Mouse (Mus musculus): ENCODE results near the gene Tet2. TPM values are rescaled to one million over a fixed set of nuclear protein-coding genes. Genes with fewer than 3 reads are reported as not detected.
A peak's percentile ranks its signal among the peaks of the same experiment; 100 is the strongest.
"Not testable (repeated sequence)": the region's sequence is repeated elsewhere in the genome, so short reads cannot be mapped to it uniquely, and the experiment has no call there.

Tet2 gene
- 15.4 and 16.3 TPM in 2 replicates for polyA plus RNA-seq (2014; fragmentation: Nextera tagmentation; extraction: Ambion mirVana)

- Histone ChIP-seq H3K9me3 (ENCODE audit: control insufficient read depth, low read length) (no peaks in the 10 kb centered on the region), H3K4me3 (ENCODE audit: low read depth, low read length) (peak within 1 kb of the TSS; percentile 73), H3K27me3 (replicated peaks; ENCODE audit: control insufficient read depth, insufficient read depth, low read length) (no peaks in the 10 kb centered on the region), H3K36me3 (ENCODE audit: control insufficient read depth, insufficient read depth, low read length) (no peaks in the 10 kb centered on the region), H3K4me1 (ENCODE audit: control insufficient read depth, insufficient read depth, low read length) (peaks cover 11% of the 10 kb centered on the region), H3K27ac (replicated peaks; ENCODE audit: low read depth, low read length) (peak within 1 kb of the TSS; percentile 97), H3K4me2 (ENCODE audit: low read depth, low read length) (peak within 1 kb of the TSS; percentile 63), H3K9ac (ENCODE audit: low read depth, low read length) (peak within 1 kb of the TSS; percentile 87)
- WGBS, result under 1% methylated on average over 14 of the region's 73 CpGs
- peak; percentile 80 for DNase-seq (ENCODE audit: low spot score)
- peak; percentile 72 for ATAC-seq (ENCODE audit: low read depth)
Measured at GRCm38 (mm10) chr3:133544551-133545303, at the start of gene Tet2. TSS of gene Tet2 (minus strand) at chr3:133545139.

DNA sequence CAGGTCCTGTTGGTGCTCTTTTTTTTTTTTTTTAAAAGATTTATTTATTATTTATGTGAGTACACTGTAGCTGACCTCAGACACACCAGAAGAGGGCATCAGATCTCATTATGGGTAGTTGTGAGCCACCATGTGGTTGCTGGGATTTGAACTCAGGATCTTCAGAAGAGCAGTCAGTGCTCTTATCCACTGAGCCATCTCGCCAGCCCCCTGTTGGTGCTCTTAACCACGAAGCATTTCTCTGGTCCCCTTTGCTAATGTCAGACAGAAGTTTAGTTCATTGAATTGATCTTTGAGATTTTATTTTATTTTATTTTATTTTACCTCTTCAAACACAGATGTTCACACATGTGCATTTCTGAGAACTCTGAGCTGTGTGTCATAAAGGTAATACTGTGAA is 48.1 kb upstream of the Tet2 start:
- WGBS, result 77% methylated on average over 2 of the region's 2 CpGs
- not testable (repeated sequence) for H3K36me3 ChIP-seq (ENCODE audit: control insufficient read depth, insufficient read depth, low read length); H3K4me3 ChIP-seq (ENCODE audit: low read depth, low read length); ATAC-seq (ENCODE audit: low read depth); H3K9ac ChIP-seq (ENCODE audit: low read depth, low read length); H3K4me1 ChIP-seq (ENCODE audit: control insufficient read depth, insufficient read depth, low read length); H3K4me2 ChIP-seq (ENCODE audit: low read depth, low read length); H3K27me3 ChIP-seq (replicated peaks; ENCODE audit: control insufficient read depth, insufficient read depth, low read length); DNase-seq (ENCODE audit: low spot score); H3K9me3 ChIP-seq (ENCODE audit: control insufficient read depth, low read length); H3K27ac ChIP-seq (replicated peaks; ENCODE audit: low read depth, low read length)

DNA sequence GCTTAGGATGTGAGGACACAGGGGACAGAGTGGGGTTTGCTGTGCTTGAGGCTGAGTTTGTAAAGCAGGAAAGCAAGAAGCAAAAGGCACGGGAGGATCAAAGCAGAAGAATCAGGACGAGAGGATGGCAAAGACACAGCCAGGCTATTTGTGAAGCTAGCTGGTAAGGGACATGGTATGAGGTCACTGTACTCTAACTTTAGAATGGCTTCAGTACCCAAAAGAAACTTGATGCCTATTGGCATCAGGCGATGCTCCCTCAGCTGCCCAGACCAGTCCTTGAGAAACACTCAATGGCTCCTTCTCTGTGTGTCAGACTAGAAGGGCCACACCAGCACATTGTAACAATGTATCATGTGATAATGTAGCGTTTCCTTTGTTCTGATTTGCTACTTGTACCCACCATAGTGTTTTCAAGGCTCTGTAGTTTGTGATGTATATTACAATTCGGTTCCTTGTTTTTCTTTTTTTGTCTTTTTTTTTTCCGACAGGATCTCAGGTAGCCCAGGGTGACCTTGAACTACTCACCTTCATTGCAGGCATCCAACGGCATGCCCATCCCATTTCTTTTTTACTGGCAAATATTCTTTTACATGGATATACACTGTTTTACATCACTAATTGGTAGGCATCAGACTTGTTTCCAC is 45.7 kb upstream of the Tet2 start:
- DNase-seq (ENCODE audit: low spot score) (no peak), ATAC-seq (ENCODE audit: low read depth) (no peak)
- Histone ChIP-seq H3K9me3 (ENCODE audit: control insufficient read depth, low read length) (no peaks in the 10 kb centered on the region), H3K4me2 (ENCODE audit: low read depth, low read length) (no peak overlapping the region), H3K4me1 (ENCODE audit: control insufficient read depth, insufficient read depth, low read length) (no peaks in the 10 kb centered on the region), H3K9ac (ENCODE audit: low read depth, low read length) (no peak overlapping the region), H3K36me3 (ENCODE audit: control insufficient read depth, insufficient read depth, low read length) (no peaks in the 10 kb centered on the region), H3K27me3 (replicated peaks; ENCODE audit: control insufficient read depth, insufficient read depth, low read length) (no peaks in the 10 kb centered on the region), H3K27ac (replicated peaks; ENCODE audit: low read depth, low read length) (no peak overlapping the region), H3K4me3 (ENCODE audit: low read depth, low read length) (no peak overlapping the region)
- 86% methylated on average over 7 of the region's 7 CpGs for WGBS

DNA sequence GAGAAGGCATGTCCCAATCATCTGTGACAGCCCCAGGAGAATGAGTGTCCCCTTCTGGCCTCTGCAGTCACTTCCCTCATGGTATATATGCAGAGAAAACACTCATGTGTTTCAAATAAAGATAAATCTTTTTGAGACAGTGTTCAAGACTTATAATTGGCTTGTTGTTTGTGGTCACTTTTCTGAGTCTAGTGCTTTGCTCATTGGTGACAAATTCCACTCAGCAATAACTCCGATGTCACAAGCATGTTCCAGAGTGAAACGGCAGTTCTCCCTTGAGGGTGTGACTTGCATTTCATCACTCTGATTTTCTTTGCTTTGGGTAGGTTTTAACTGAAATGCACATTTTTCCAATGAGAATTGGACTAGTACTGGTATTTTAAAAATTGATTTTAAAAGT is 40.1 kb upstream of the Tet2 start:
- Histone ChIP-seq H3K4me1 (ENCODE audit: control insufficient read depth, insufficient read depth, low read length) (no peaks in the 10 kb centered on the region), H3K9me3 (ENCODE audit: control insufficient read depth, low read length) (no peaks in the 10 kb centered on the region), H3K4me2 (ENCODE audit: low read depth, low read length) (no peak overlapping the region), H3K4me3 (ENCODE audit: low read depth, low read length) (no peak overlapping the region), H3K27me3 (replicated peaks; ENCODE audit: control insufficient read depth, insufficient read depth, low read length) (no peaks in the 10 kb centered on the region), H3K36me3 (ENCODE audit: control insufficient read depth, insufficient read depth, low read length) (no peaks in the 10 kb centered on the region), H3K9ac (ENCODE audit: low read depth, low read length) (no peak overlapping the region), H3K27ac (replicated peaks; ENCODE audit: low read depth, low read length) (no peak overlapping the region)
- DNase-seq (ENCODE audit: low spot score) (no peak), ATAC-seq (ENCODE audit: low read depth) (no peak)
- WGBS, result 57% methylated on average over 2 of the region's 2 CpGs

GRCm38 (mm10) chr3:133583411-133584025 is 38.6 kb upstream of the Tet2 start:
- Histone ChIP-seq H3K4me1 (ENCODE audit: control insufficient read depth, insufficient read depth, low read length) (0 out of 2 replicates have a peak, but pooled peaks cover 2% of the 10 kb centered on the region), H3K4me3 (ENCODE audit: low read depth, low read length) (no peak overlapping the region), H3K27ac (replicated peaks; ENCODE audit: low read depth, low read length) (no peak overlapping the region), H3K9me3 (ENCODE audit: control insufficient read depth, low read length) (no peaks in the 10 kb centered on the region), H3K9ac (ENCODE audit: low read depth, low read length) (no peak overlapping the region), H3K36me3 (ENCODE audit: control insufficient read depth, insufficient read depth, low read length) (no peaks in the 10 kb centered on the region), H3K27me3 (replicated peaks; ENCODE audit: control insufficient read depth, insufficient read depth, low read length) (no peaks in the 10 kb centered on the region), H3K4me2 (ENCODE audit: low read depth, low read length) (no peak overlapping the region)
- DNase-seq (ENCODE audit: low spot score) (no peak), ATAC-seq (ENCODE audit: low read depth) (no peak)
- WGBS, result 79% methylated on average over 9 of the region's 9 CpGs

DNA sequence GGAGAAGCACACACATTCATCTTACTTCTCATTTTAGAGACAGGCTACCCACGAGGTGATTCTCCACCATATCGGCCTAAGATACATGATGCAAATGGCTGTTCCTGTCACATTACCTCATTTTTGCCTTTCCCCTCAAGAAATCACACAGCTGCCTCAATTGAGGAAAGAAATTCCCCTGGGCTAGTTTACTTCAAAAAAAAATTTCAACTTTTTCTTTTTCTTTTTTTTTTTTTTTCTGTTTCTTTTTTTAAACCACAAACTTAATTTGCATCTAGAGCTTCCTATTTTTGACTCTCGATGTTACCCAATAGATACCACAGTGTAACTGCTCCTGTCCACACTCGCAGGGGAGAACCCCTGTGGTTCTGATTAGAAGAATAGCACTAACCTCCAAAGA is 38.0 kb upstream of the Tet2 start:
- H3K4me2 ChIP-seq (ENCODE audit: low read depth, low read length), result no peak overlapping the region
- ATAC-seq (ENCODE audit: low read depth), result no peak
- 69% methylated on average over 4 of the region's 4 CpGs for whole genome bisulfite sequencing

GRCm38 (mm10) chr3:133582096-133582495 is 37.2 kb upstream of the Tet2 start:
- no peak overlapping the region for H3K27ac ChIP-seq (replicated peaks; ENCODE audit: low read depth, low read length)
- WGBS, result 78% methylated on average over 5 of the region's 5 CpGs
- DNase-seq (ENCODE audit: low spot score) (no peak), ATAC-seq (ENCODE audit: low read depth) (no peak)
- 0 out of 2 replicates have a peak, but pooled peaks cover 2% of the 10 kb centered on the region for H3K4me1 ChIP-seq (ENCODE audit: control insufficient read depth, insufficient read depth, low read length)
- H3K4me3 ChIP-seq (ENCODE audit: low read depth, low read length), result no peak overlapping the region
- H3K4me2 ChIP-seq (ENCODE audit: low read depth, low read length), result no peak overlapping the region
- no peaks in the 10 kb centered on the region for H3K27me3 ChIP-seq (replicated peaks; ENCODE audit: control insufficient read depth, insufficient read depth, low read length)
- H3K9me3 ChIP-seq (ENCODE audit: control insufficient read depth, low read length), result no peaks in the 10 kb centered on the region
- no peak overlapping the region for H3K9ac ChIP-seq (ENCODE audit: low read depth, low read length)
- H3K36me3 ChIP-seq (ENCODE audit: control insufficient read depth, insufficient read depth, low read length), result no peaks in the 10 kb centered on the region

More for the DNA sequence above, 38.0 kb upstream of the Tet2 start:
- Histone ChIP-seq H3K4me3 (ENCODE audit: low read depth, low read length) (no peak overlapping the region), H3K9ac (ENCODE audit: low read depth, low read length) (no peak overlapping the region), H3K27ac (replicated peaks; ENCODE audit: low read depth, low read length) (no peak overlapping the region), H3K9me3 (ENCODE audit: control insufficient read depth, low read length) (no peaks in the 10 kb centered on the region), H3K36me3 (ENCODE audit: control insufficient read depth, insufficient read depth, low read length) (no peaks in the 10 kb centered on the region), H3K4me1 (ENCODE audit: control insufficient read depth, insufficient read depth, low read length) (0 out of 2 replicates have a peak, but pooled peaks cover 2% of the 10 kb centered on the region), H3K27me3 (replicated peaks; ENCODE audit: control insufficient read depth, insufficient read depth, low read length) (no peaks in the 10 kb centered on the region)
- DNase-seq (ENCODE audit: low spot score), result no peak

DNA sequence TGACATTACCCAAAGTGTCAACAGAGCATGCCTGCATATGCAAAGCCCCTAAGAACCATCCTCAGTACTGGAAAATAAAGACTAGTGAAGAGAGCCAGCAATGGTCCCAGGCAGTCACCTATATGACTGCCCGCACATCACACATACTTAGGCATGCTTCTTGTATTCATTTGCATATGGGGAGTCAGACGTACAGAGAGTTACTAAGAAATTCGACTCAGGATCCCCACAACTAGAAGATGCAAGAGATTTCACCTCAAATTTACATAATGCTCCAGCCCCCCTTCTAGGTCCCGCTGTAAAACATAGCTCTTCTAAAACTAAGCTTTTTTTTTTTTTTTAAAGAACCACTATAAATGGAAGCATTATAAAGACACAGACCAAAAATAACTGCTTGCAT is 36.6 kb upstream of the Tet2 start:
- no peak for ATAC-seq (ENCODE audit: low read depth)
- no peak overlapping the region for H3K4me2 ChIP-seq (ENCODE audit: low read depth, low read length)
- 66% methylated on average over 4 of the region's 4 CpGs for WGBS

More for the DNA sequence above, 36.6 kb upstream of the Tet2 start:
- no peaks in the 10 kb centered on the region for H3K9me3 ChIP-seq (ENCODE audit: control insufficient read depth, low read length)
- H3K4me1 ChIP-seq (ENCODE audit: control insufficient read depth, insufficient read depth, low read length), result 0 out of 2 replicates have a peak, but pooled peaks cover 2% of the 10 kb centered on the region
- no peaks in the 10 kb centered on the region for H3K36me3 ChIP-seq (ENCODE audit: control insufficient read depth, insufficient read depth, low read length)
- no peak overlapping the region for H3K27ac ChIP-seq (replicated peaks; ENCODE audit: low read depth, low read length)
- H3K4me3 ChIP-seq (ENCODE audit: low read depth, low read length), result no peak overlapping the region
- no peaks in the 10 kb centered on the region for H3K27me3 ChIP-seq (replicated peaks; ENCODE audit: control insufficient read depth, insufficient read depth, low read length)
- DNase-seq (ENCODE audit: low spot score), result no peak
- H3K9ac ChIP-seq (ENCODE audit: low read depth, low read length), result no peak overlapping the region
